Mouse (Mus musculus) intestine, postnatal 0 days (tissue): ENCODE data around the gene Rilp. TPM values are rescaled to one million over a fixed set of nuclear protein-coding genes. Genes with fewer than 3 reads are reported as not detected.
A peak's percentile ranks its signal among the peaks of the same experiment; 100 is the strongest.

Experiments used
- ATAC-seq: fragments of 200-750 bp; cut with Nextera tagmentation; 2 replicates; pipeline ENCODE4 v1.8.0; 2017; ENCODE audit warnings: mild to moderate bottlenecking, moderate TSS enrichment, moderate library complexity
- H3K27ac ChIP-seq: fragments of 300-500 bp; sonication (generic); 2 replicates; pipeline ENCODE4 v1.5.1; 2014; ENCODE audit warnings: mild to moderate bottlenecking, low read depth, low read length, moderate library complexity
- H3K27me3 ChIP-seq: fragments of 300-500 bp; sonication (generic); replicated peaks from 2 replicates; pipeline ENCODE4 v1.6.1; 2014; ENCODE audit warnings: low read length, mixed read lengths; ENCODE audit not compliant: control insufficient read depth, insufficient read depth
- H3K36me3 ChIP-seq: fragments of 300-500 bp; sonication (generic); 2 replicates; pipeline ENCODE4 v1.6.1; 2014; ENCODE audit warnings: mild to moderate bottlenecking, moderate library complexity; ENCODE audit not compliant: control insufficient read depth, insufficient read depth
- H3K4me1 ChIP-seq: fragments of 300-500 bp; sonication (generic); replicated peaks from 2 replicates; pipeline ENCODE4 v1.6.1; 2014; ENCODE audit warnings: antibody characterized with exemption, low read length, mixed read lengths; ENCODE audit not compliant: control insufficient read depth, insufficient read depth
- H3K4me2 ChIP-seq: fragments of 300-500 bp; sonication (generic); replicated peaks from 2 replicates; pipeline ENCODE4 v1.6.1; 2014; ENCODE audit warnings: low read depth, mild to moderate bottlenecking, moderate library complexity
- H3K4me3 ChIP-seq: fragments of 300-500 bp; sonication (generic); 2 replicates; pipeline ENCODE4 v1.5.1; 2014; ENCODE audit warnings: low read depth, low read length
- H3K9ac ChIP-seq: fragments of 300-500 bp; sonication (generic); 2 replicates; pipeline ENCODE4 v1.6.1; 2014; ENCODE audit warnings: mild to moderate bottlenecking, low read depth, low read length
- H3K9me3 ChIP-seq: fragments of 300-500 bp; sonication (generic); 2 replicates; pipeline ENCODE4 v1.6.1; 2016; ENCODE audit warnings: mixed run types; ENCODE audit not compliant: control insufficient read depth
- CTCF ChIP-seq: sonication (generic); IDR thresholded peaks from 2 replicates; pipeline ENCODE4 v1.5.1; 2016; ENCODE audit warnings: low read depth, mild to moderate bottlenecking, control low read depth, antibody characterized with exemption, moderate library complexity
- WGBS: fragments of 180-500 bp; shearing (Covaris S2); extraction: QIAGEN DNeasy Blood & Tissue Kit; methylation state at CpG from one replicate; pipeline ENCODE4 v1.1.7; 2014; 5-methylcytosine and 5-hydroxymethylcytosine counted together
- polyA plus RNA-seq: library from polyadenylated mRNA; unstranded; fragments of >200 nt; fragmentation: Nextera tagmentation; extraction: Ambion mirVana; gene quantifications from 2 replicates; pipeline ENCODE4 v1.2.1, GENCODE M21; 2015

Rilp gene
- polyA plus RNA-seq, 1 experiment from 2014 or later, result 6.9 TPM

GRCm38 (mm10) chr11:75486601-75487285, 23.2 kb upstream of the Rilp start, which contains the start of gene Prpf8:
TSS of gene Prpf8 (plus strand) at chr11:75486816.
- Histone ChIP-seq H3K9ac (peak within 1 kb of the TSS; percentile 92), H3K4me3 (peak within 1 kb of the TSS; percentile 91), H3K4me2 (peak within 1 kb of the TSS; percentile 69), H3K9me3 (no peaks in the 10 kb centered on the region), H3K36me3 (peaks cover 24% of the 10 kb centered on the region), H3K27ac (peak within 1 kb of the TSS; percentile 75), H3K4me1 (no peaks in the 10 kb centered on the region), H3K27me3 (no peaks in the 10 kb centered on the region)
- no peak for TF ChIP-seq CTCF
- peak; percentile 99 for ATAC-seq
- WGBS, result 0% methylated on average over 52 of the region's 52 CpGs

- Histone ChIP-seq H3K9me3 (no peaks in the 10 kb centered on the region), H3K27me3 (no peaks in the 10 kb centered on the region), H3K4me3 (peak overlapping the region; percentile 91), H3K9ac (peak overlapping the region; percentile 92), H3K4me1 (no peaks in the 10 kb centered on the region), H3K4me2 (peak overlapping the region; percentile 69), H3K36me3 (peaks cover 31% of the 10 kb centered on the region), H3K27ac (no peak overlapping the region)
- ATAC-seq, result no peak
- WGBS, result 28% methylated on average over 6 of the region's 6 CpGs
- no peak for TF ChIP-seq CTCF
Measured at GRCm38 (mm10) chr11:75487496-75487895, 22.4 kb upstream of the Rilp start.

DNA sequence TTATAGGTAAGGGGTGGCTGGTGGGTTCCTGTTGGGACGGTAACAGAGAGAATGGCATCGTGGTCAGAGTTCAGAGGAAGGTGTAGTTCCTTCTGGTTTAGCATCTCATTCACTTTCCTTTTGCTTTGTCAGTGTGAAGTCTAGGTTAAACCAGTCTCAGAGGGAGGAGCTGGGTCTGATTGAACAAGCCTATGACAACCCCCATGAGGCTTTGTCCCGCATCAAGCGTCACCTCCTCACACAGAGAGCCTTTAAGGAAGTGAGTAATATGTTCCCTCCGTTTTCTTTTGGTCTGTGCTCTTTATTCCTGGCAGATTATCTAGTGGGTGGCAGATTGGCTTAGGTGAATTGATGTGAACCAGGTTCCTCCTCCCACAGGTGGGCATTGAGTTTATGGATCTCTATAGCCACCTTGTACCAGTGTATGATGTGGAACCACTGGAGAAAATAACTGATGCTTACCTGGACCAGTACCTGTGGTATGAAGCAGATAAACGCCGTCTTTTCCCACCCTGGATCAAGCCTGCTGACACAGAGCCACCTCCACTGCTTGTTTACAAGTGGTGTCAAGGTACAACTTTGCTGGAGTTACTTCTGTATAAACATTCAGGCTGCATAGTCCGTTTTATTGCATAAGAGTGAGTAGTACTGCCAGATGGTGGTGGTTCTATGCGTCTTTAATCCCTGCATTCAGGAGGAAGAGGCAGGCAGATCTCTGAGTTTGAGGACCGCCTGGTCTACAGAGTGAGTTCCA, 15.4 kb upstream of the Rilp start:
- H3K9ac ChIP-seq, result no peak overlapping the region
- no peak overlapping the region for H3K4me2 ChIP-seq
- 83% methylated on average over 10 of the region's 10 CpGs for WGBS
- H3K36me3 ChIP-seq, result peaks cover 99% of the 10 kb centered on the region
- no peaks in the 10 kb centered on the region for H3K27me3 ChIP-seq
- no peaks in the 10 kb centered on the region for H3K4me1 ChIP-seq
- ATAC-seq, result no peak
- no peak for TF ChIP-seq CTCF
- H3K9me3 ChIP-seq, result no peaks in the 10 kb centered on the region
- no peak overlapping the region for H3K4me3 ChIP-seq
- H3K27ac ChIP-seq, result no peak overlapping the region

GRCm38 (mm10) chr11:75498126-75498525, 11.8 kb upstream of the Rilp start:
- ATAC-seq, result no peak
- no peak for TF ChIP-seq CTCF
- 44% methylated on average over 1 of the region's 1 CpGs for WGBS

GRCm38 (mm10) chr11:75508162-75508561, 1.7 kb upstream of the Rilp start:
- 94% methylated on average over 4 of the region's 4 CpGs for WGBS

More at GRCm38 (mm10) chr11:75498126-75498525, 11.8 kb upstream of the Rilp start:
- Histone ChIP-seq H3K9ac (no peak overlapping the region), H3K27ac (no peak overlapping the region; the same call in 1 of the 2 replicates), H3K4me3 (no peak overlapping the region), H3K4me2 (no peak overlapping the region), H3K4me1 (no peaks in the 10 kb centered on the region), H3K27me3 (no peaks in the 10 kb centered on the region), H3K36me3 (peaks cover 99% of the 10 kb centered on the region), H3K9me3 (no peaks in the 10 kb centered on the region)

GRCm38 (mm10) chr11:75508904-75509303, 990 bp upstream of the Rilp start:
- no peak for TF ChIP-seq CTCF
- no peak for ATAC-seq
- H3K27ac ChIP-seq, result 0 out of 2 replicates have a peak overlapping the region, but pooled peaks have one; percentile 41

More at GRCm38 (mm10) chr11:75508162-75508561, 1.7 kb upstream of the Rilp start:
- no peak for TF ChIP-seq CTCF
- no peak overlapping the region for H3K9ac ChIP-seq
- no peaks in the 10 kb centered on the region for H3K27me3 ChIP-seq
- H3K36me3 ChIP-seq, result peaks cover 57% of the 10 kb centered on the region
- H3K4me3 ChIP-seq, result no peak overlapping the region
- no peak for ATAC-seq
- H3K27ac ChIP-seq, result no peak overlapping the region
- no peaks in the 10 kb centered on the region; the same call in 1 of the 2 replicates for H3K4me1 ChIP-seq
- no peaks in the 10 kb centered on the region for H3K9me3 ChIP-seq
- no peak overlapping the region for H3K4me2 ChIP-seq

More at GRCm38 (mm10) chr11:75508904-75509303, 990 bp upstream of the Rilp start:
- H3K9ac ChIP-seq, result 0 out of 2 replicates have a peak overlapping the region, but pooled peaks have one; percentile 7
- no peaks in the 10 kb centered on the region for H3K27me3 ChIP-seq
- H3K4me2 ChIP-seq, result no peak overlapping the region
- no peak overlapping the region for H3K4me3 ChIP-seq
- H3K9me3 ChIP-seq, result no peaks in the 10 kb centered on the region
- 48% methylated on average over 8 of the region's 8 CpGs for WGBS
- peaks cover 50% of the 10 kb centered on the region for H3K36me3 ChIP-seq
- no peaks in the 10 kb centered on the region; the same call in 1 of the 2 replicates for H3K4me1 ChIP-seq
